Mouse (Mus musculus) forebrain, embryonic 13.5 days (tissue): ENCODE results near the gene Ubtf. TPM values are rescaled to one million over a fixed set of nuclear protein-coding genes. Genes with fewer than 3 reads are reported as not detected.

Source experiments
- ATAC-seq: fragments of 200-750 bp; cut with Nextera tagmentation; 2 replicates; pipeline ENCODE4 v1.8.0; 2017
- H3K27ac ChIP-seq: fragments of 300-500 bp; sonication (generic); 2 replicates; pipeline ENCODE4 v1.5.1; 2015; ENCODE audit warnings: inconsistent platforms, mild to moderate bottlenecking, moderate library complexity
- H3K27me3 ChIP-seq: fragments of 300-500 bp; sonication (generic); 2 replicates; pipeline ENCODE4 v1.6.1; 2015; ENCODE audit warnings: mild to moderate bottlenecking, inconsistent platforms
- H3K36me3 ChIP-seq: fragments of 300-500 bp; sonication (generic); 2 replicates; pipeline ENCODE4 v1.6.1; 2015; ENCODE audit warnings: mild to moderate bottlenecking, inconsistent platforms; ENCODE audit not compliant: poor library complexity, severe bottlenecking
- H3K4me1 ChIP-seq: fragments of 300-500 bp; sonication (generic); 2 replicates; pipeline ENCODE4 v1.6.1; 2015; ENCODE audit warnings: inconsistent platforms
- H3K4me2 ChIP-seq: fragments of 300-500 bp; sonication (generic); 2 replicates; pipeline ENCODE4 v1.6.1; 2015; ENCODE audit warnings: inconsistent platforms, mild to moderate bottlenecking, moderate library complexity
- H3K4me3 ChIP-seq: fragments of 300-500 bp; sonication (generic); 2 replicates; pipeline ENCODE4 v1.5.1; 2015; ENCODE audit warnings: mild to moderate bottlenecking, inconsistent platforms
- H3K9ac ChIP-seq: fragments of 300-500 bp; sonication (generic); 2 replicates; pipeline ENCODE4 v1.6.1; 2015; ENCODE audit warnings: mild to moderate bottlenecking, inconsistent platforms
- H3K9me3 ChIP-seq: fragments of 300-500 bp; sonication (generic); replicated peaks from 2 replicates; pipeline ENCODE4 v1.6.1; 2016; ENCODE audit warnings: inconsistent platforms
- WGBS: fragments of 180-500 bp; shearing (Covaris S2); methylation state at CpG from one replicate; pipeline ENCODE4 v1.1.7; 2015; 5-methylcytosine and 5-hydroxymethylcytosine counted together
- polyA plus RNA-seq: library from polyadenylated mRNA; unstranded; fragments of >200 nt; fragmentation: Nextera tagmentation; extraction: Ambion mirVana; gene quantifications from 2 replicates; pipeline ENCODE4 v1.2.1, GENCODE M21; 2015

The Ubtf gene
- polyA plus RNA-seq, 1 experiment from 2014 or later, result 96.1 TPM

GRCm38 (mm10) chr11:102356190-102356589 is 36.6 kb upstream of the Ubtf start:
- Histone ChIP-seq H3K4me3 (no peak overlapping the region), H3K36me3 (no peaks in the 10 kb centered on the region), H3K9me3 (no peaks in the 10 kb centered on the region), H3K4me1 (no peaks in the 10 kb centered on the region), H3K4me2 (no peak overlapping the region), H3K27me3 (peaks cover 4% of the 10 kb centered on the region; the same call in 1 of the 2 replicates), H3K9ac (no peak overlapping the region), H3K27ac (no peak overlapping the region)
- 87% methylated on average over 12 of the region's 12 CpGs for WGBS
- ATAC-seq, result no peak

- peaks cover 4% of the 10 kb centered on the region; the same call in 1 of the 2 replicates for H3K27me3 ChIP-seq
- H3K9ac ChIP-seq, result no peak overlapping the region
- no peak overlapping the region for H3K4me2 ChIP-seq
- no peak overlapping the region for H3K27ac ChIP-seq
- no peaks in the 10 kb centered on the region for H3K9me3 ChIP-seq
- H3K4me3 ChIP-seq, result no peak overlapping the region
- no peaks in the 10 kb centered on the region for H3K36me3 ChIP-seq
- 90% methylated on average over 3 of the region's 3 CpGs for WGBS
- no peak for ATAC-seq
- no peaks in the 10 kb centered on the region for H3K4me1 ChIP-seq
Observed at GRCm38 (mm10) chr11:102355501-102355900, 36.0 kb upstream of the Ubtf start.

- no peaks in the 10 kb centered on the region for H3K36me3 ChIP-seq
- H3K4me1 ChIP-seq, result no peaks in the 10 kb centered on the region
- peaks cover 4% of the 10 kb centered on the region; the same call in 1 of the 2 replicates for H3K27me3 ChIP-seq
- ATAC-seq, result no peak
- H3K4me3 ChIP-seq, result no peak overlapping the region
- no peak overlapping the region for H3K9ac ChIP-seq
- H3K4me2 ChIP-seq, result no peak overlapping the region
- no peak overlapping the region for H3K27ac ChIP-seq
- 54% methylated on average over 8 of the region's 8 CpGs for WGBS
- H3K9me3 ChIP-seq, result no peaks in the 10 kb centered on the region
Observed at GRCm38 (mm10) chr11:102353021-102353431, 33.5 kb upstream of the Ubtf start.

- ATAC-seq, result no peak
- Histone ChIP-seq H3K4me2 (no peak overlapping the region), H3K27me3 (peaks cover 4% of the 10 kb centered on the region; the same call in 1 of the 2 replicates), H3K4me1 (no peaks in the 10 kb centered on the region), H3K27ac (no peak overlapping the region), H3K4me3 (no peak overlapping the region), H3K9me3 (no peaks in the 10 kb centered on the region), H3K9ac (no peak overlapping the region), H3K36me3 (no peaks in the 10 kb centered on the region)
- WGBS, result 52% methylated on average over 5 of the region's 5 CpGs
Observed at GRCm38 (mm10) chr11:102352378-102352777, 32.8 kb upstream of the Ubtf start.

- Histone ChIP-seq H3K4me1 (no peaks in the 10 kb centered on the region), H3K4me3 (no peak overlapping the region), H3K4me2 (no peak overlapping the region), H3K27ac (no peak overlapping the region), H3K9me3 (no peaks in the 10 kb centered on the region), H3K27me3 (0 out of 2 replicates have a peak, but pooled peaks cover 4% of the 10 kb centered on the region), H3K36me3 (no peaks in the 10 kb centered on the region), H3K9ac (no peak overlapping the region)
- ATAC-seq, result no peak
- WGBS, result 91% methylated on average over 17 of the region's 17 CpGs
Observed at GRCm38 (mm10) chr11:102350981-102351523, 31.5 kb upstream of the Ubtf start.

GRCm38 (mm10) chr11:102350416-102350815 is 30.9 kb upstream of the Ubtf start:
- no peak for ATAC-seq

GRCm38 (mm10) chr11:102349189-102349954 is 29.8 kb upstream of the Ubtf start:
- Histone ChIP-seq H3K9me3 (no peaks in the 10 kb centered on the region), H3K27ac (no peak overlapping the region), H3K36me3 (no peaks in the 10 kb centered on the region), H3K4me2 (no peak overlapping the region), H3K4me3 (no peak overlapping the region), H3K27me3 (0 out of 2 replicates have a peak, but pooled peaks cover 4% of the 10 kb centered on the region), H3K4me1 (no peaks in the 10 kb centered on the region), H3K9ac (no peak overlapping the region)
- no peak for ATAC-seq
- WGBS, result 91% methylated on average over 3 of the region's 3 CpGs

More at GRCm38 (mm10) chr11:102350416-102350815, 30.9 kb upstream of the Ubtf start:
- Histone ChIP-seq H3K4me3 (no peak overlapping the region), H3K27me3 (0 out of 2 replicates have a peak, but pooled peaks cover 4% of the 10 kb centered on the region), H3K27ac (no peak overlapping the region), H3K4me2 (no peak overlapping the region), H3K36me3 (no peaks in the 10 kb centered on the region), H3K4me1 (no peaks in the 10 kb centered on the region), H3K9me3 (no peaks in the 10 kb centered on the region), H3K9ac (no peak overlapping the region)
- 91% methylated on average over 4 of the region's 4 CpGs for WGBS

- Histone ChIP-seq H3K4me3 (no peak overlapping the region), H3K9ac (no peak overlapping the region), H3K27ac (no peak overlapping the region), H3K36me3 (no peaks in the 10 kb centered on the region), H3K4me1 (no peaks in the 10 kb centered on the region), H3K27me3 (0 out of 2 replicates have a peak, but pooled peaks cover under 1% of the 10 kb centered on the region), H3K9me3 (no peaks in the 10 kb centered on the region), H3K4me2 (no peak overlapping the region)
- ATAC-seq, result no peak
- WGBS, result 89% methylated on average over 11 of the region's 11 CpGs
Observed at GRCm38 (mm10) chr11:102348771-102349170, 29.2 kb upstream of the Ubtf start.

- no peak overlapping the region for H3K4me2 ChIP-seq
- no peak overlapping the region for H3K9ac ChIP-seq
- H3K9me3 ChIP-seq, result no peaks in the 10 kb centered on the region
- no peak for ATAC-seq
- 91% methylated on average over 7 of the region's 7 CpGs for WGBS
- no peak overlapping the region for H3K4me3 ChIP-seq
- H3K4me1 ChIP-seq, result no peaks in the 10 kb centered on the region
- H3K27ac ChIP-seq, result no peak overlapping the region
- no peaks in the 10 kb centered on the region for H3K36me3 ChIP-seq
- H3K27me3 ChIP-seq, result no peaks in the 10 kb centered on the region
Observed at GRCm38 (mm10) chr11:102348101-102348585, 28.6 kb upstream of the Ubtf start.

GRCm38 (mm10) chr11:102347683-102348082 is 28.1 kb upstream of the Ubtf start:
- Histone ChIP-seq H3K27me3 (no peaks in the 10 kb centered on the region), H3K9me3 (no peaks in the 10 kb centered on the region), H3K27ac (no peak overlapping the region), H3K4me2 (no peak overlapping the region), H3K4me1 (no peaks in the 10 kb centered on the region), H3K4me3 (no peak overlapping the region), H3K9ac (no peak overlapping the region), H3K36me3 (no peaks in the 10 kb centered on the region)
- WGBS, result 54% methylated on average over 5 of the region's 5 CpGs
- no peak for ATAC-seq

- ATAC-seq, result no peak
- H3K36me3 ChIP-seq, result no peaks in the 10 kb centered on the region
- no peak overlapping the region for H3K27ac ChIP-seq
- H3K9ac ChIP-seq, result no peak overlapping the region
- no peak overlapping the region for H3K4me2 ChIP-seq
- WGBS, result 60% methylated on average over 5 of the region's 5 CpGs
- H3K9me3 ChIP-seq, result no peaks in the 10 kb centered on the region
- no peaks in the 10 kb centered on the region for H3K4me1 ChIP-seq
- H3K27me3 ChIP-seq, result no peaks in the 10 kb centered on the region
- H3K4me3 ChIP-seq, result no peak overlapping the region
Observed at GRCm38 (mm10) chr11:102346926-102347325, 27.4 kb upstream of the Ubtf start.

GRCm38 (mm10) chr11:102344458-102344857 is 24.9 kb upstream of the Ubtf start:
- Histone ChIP-seq H3K9me3 (no peaks in the 10 kb centered on the region), H3K4me1 (peaks cover 3% of the 10 kb centered on the region), H3K36me3 (no peaks in the 10 kb centered on the region), H3K4me2 (no peak overlapping the region), H3K4me3 (no peak overlapping the region), H3K27me3 (no peaks in the 10 kb centered on the region), H3K27ac (no peak overlapping the region), H3K9ac (no peak overlapping the region)
- 91% methylated on average over 3 of the region's 3 CpGs for WGBS
- no peak for ATAC-seq
